Comparison of ENCODE assay signal across 17 mouse cellular contexts in the genomic region with DNA sequence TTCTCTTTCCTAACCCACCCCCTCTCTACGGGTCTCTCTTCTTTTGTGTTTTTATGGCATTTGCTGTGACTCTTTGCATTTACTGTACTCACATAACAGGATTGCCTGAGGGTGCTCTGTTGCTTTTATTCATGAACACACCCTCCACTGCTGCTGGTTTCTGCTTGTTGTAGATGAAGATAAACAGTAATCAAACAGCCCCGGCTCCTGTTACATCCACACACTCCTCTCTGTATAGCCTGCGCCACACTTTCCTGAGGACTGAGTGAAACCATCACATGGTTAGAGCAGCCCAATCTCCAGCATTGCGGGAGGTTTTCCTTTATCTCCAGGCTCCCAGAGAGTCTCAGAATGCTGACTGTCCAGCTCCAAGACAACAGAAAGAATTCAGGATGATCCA.
"Had no signal": no experiment of that assay in that cellular context is flagged by ENCODE, and none has a peak within 500 bp of the region (broad histone marks: within the 10 kb centered on the region; RNA-seq: fewer than 3 reads in every experiment).

No protein-coding gene starts in this region.

- H3K27ac ChIP-seq: left cerebral cortex, adult 2 months; liver, embryonic 13.5 days; lung, embryonic 15.5 days; macrophage; midbrain, embryonic 15.5 days; neural tube, embryonic 12.5 days had no signal

- H3K4me3 ChIP-seq: left cerebral cortex, adult 2 months; liver, embryonic 13.5 days; lung, embryonic 15.5 days; megakaryocyte, embryonic 14.5 days; midbrain, embryonic 15.5 days; neural tube, embryonic 12.5 days had no signal

- DNase-seq: kidney, adult 18-20 months; kidney, postnatal 14 days; liver; liver, embryonic 13.5 days; liver, postnatal 0 days; lung, postnatal 14 days; right cerebral cortex, postnatal 4 days; spleen, adult 18-20 months; thymus, adult 18-20 months; thymus, postnatal 14 days had no signal

- H3K27me3 ChIP-seq: liver, embryonic 13.5 days; lung, embryonic 15.5 days; megakaryocyte, embryonic 14.5 days; midbrain, embryonic 15.5 days; neural tube, embryonic 12.5 days had no signal

- H3K9ac ChIP-seq: liver, embryonic 13.5 days; liver, postnatal 0 days; lung, embryonic 15.5 days; midbrain, embryonic 15.5 days; neural tube, embryonic 12.5 days had no signal

- H3K36me3 ChIP-seq: liver, embryonic 13.5 days; lung, embryonic 15.5 days; midbrain, embryonic 15.5 days; neural tube, embryonic 12.5 days had no signal

- H3K9me3 ChIP-seq: lung, embryonic 15.5 days; midbrain, embryonic 15.5 days; neural tube, embryonic 12.5 days had no signal

- H3K4me2 ChIP-seq: liver, embryonic 13.5 days; lung, embryonic 15.5 days; midbrain, embryonic 11.5 days; midbrain, embryonic 15.5 days; neural tube, embryonic 12.5 days had no signal

- ATAC-seq: liver, postnatal 0 days; midbrain, embryonic 15.5 days had no signal

- H3K4me1 ChIP-seq: liver, embryonic 13.5 days; lung, embryonic 15.5 days; megakaryocyte, embryonic 14.5 days; neural tube, embryonic 12.5 days had no signal
